Mouse (Mus musculus): ENCODE data around the gene Srp68. TPM values are rescaled to one million over a fixed set of nuclear protein-coding genes. Genes with fewer than 3 reads are reported as not detected.

Gene Srp68
- total RNA-seq, 2 experiments from 2014 or later, result 69.4 to 71.3 TPM

- DNase-seq (ENCODE audit: low spot score in 2 of 2), result no peak
Measured at GRCm38 (mm10) chr11:116209257-116209656, 64.8 kb downstream of the Srp68 start.

GRCm38 (mm10) chr11:116208660-116209059 is 65.4 kb downstream of the Srp68 start:
- DNase-seq (ENCODE audit: low spot score in 2 of 2), result no peak

- DNase-seq (ENCODE audit: low spot score in 2 of 2), result no peak
Measured at GRCm38 (mm10) chr11:116206678-116207077, 67.3 kb downstream of the Srp68 start.

- no peak for DNase-seq (ENCODE audit: low spot score in 2 of 2)
Measured at GRCm38 (mm10) chr11:116203150-116203549, 70.9 kb downstream of the Srp68 start.

- no peak for DNase-seq (ENCODE audit: low spot score in 2 of 2)
Measured at GRCm38 (mm10) chr11:116201151-116201550, 72.9 kb downstream of the Srp68 start.

- peak; percentile 94 to 96 for DNase-seq (ENCODE audit: low spot score in 2 of 2)
Measured at GRCm38 (mm10) chr11:116198639-116199531, 75.1 kb downstream of the Srp68 start, which contains the start of the genes Ten1 and Acox1. TSS of gene Ten1 (plus strand) at chr11:116198855. TSS of gene Acox1 (minus strand) at chr11:116199045.

GRCm38 (mm10) chr11:116198132-116198531 is 75.9 kb downstream of the Srp68 start:
- no peak for DNase-seq (ENCODE audit: low spot score in 2 of 2)

GRCm38 (mm10) chr11:116197584-116197906 is 76.5 kb downstream of the Srp68 start:
- DNase-seq (ENCODE audit: low spot score in 2 of 2), result no peak

GRCm38 (mm10) chr11:116196866-116197583 is 77.0 kb downstream of the Srp68 start:
- no peak for DNase-seq (ENCODE audit: low spot score in 2 of 2)

- DNase-seq (ENCODE audit: low spot score in 2 of 2), result no peak
Measured at GRCm38 (mm10) chr11:116196336-116196735, 77.7 kb downstream of the Srp68 start.

- DNase-seq (ENCODE audit: low spot score in 2 of 2), result no peak
Measured at GRCm38 (mm10) chr11:116195252-116195651, 78.8 kb downstream of the Srp68 start.

Other genes with a start within 250 kb of the Srp68 start
- 100 to 1,000 TPM; 267 to 281 TPM for gene H3f3b, start 246.3 kb downstream of the Srp68 start, total RNA-seq (2021)
- 10 to 100 TPM; 20.6 to 23.1 TPM for gene Unk, start 243.9 kb downstream of the Srp68 start, total RNA-seq (2021)
- gene Unc13d, start 196.3 kb downstream of the Srp68 start, total RNA-seq (2021), result 1 to 10 TPM; 1.6 to 3.0 TPM
- gene Wbp2, start 187.2 kb downstream of the Srp68 start, total RNA-seq (2021), result 100 to 1,000 TPM; 450 to 480 TPM
- gene Trim47, start 147.0 kb downstream of the Srp68 start, total RNA-seq (2021), result 1 to 10 TPM; 4.8 to 6.2 TPM
- 1 to 10 TPM; 6.7 to 8.3 TPM for gene Trim65, start 143.1 kb downstream of the Srp68 start, total RNA-seq (2021)
- gene Mrpl38, start 135.3 kb downstream of the Srp68 start, total RNA-seq (2021), result 10 to 100 TPM; 60.2 to 61.2 TPM
- gene Fbf1, start 106.1 kb downstream of the Srp68 start, total RNA-seq (2021), result 10 to 100 TPM; 82.3 to 83.6 TPM
- 10 to 100 TPM; 33.7 to 39.8 TPM for gene Ten1, start 75.4 kb downstream of the Srp68 start, total RNA-seq (2021)
- gene Acox1, start 75.2 kb downstream of the Srp68 start, total RNA-seq (2021), result 100 to 1,000 TPM; 125 TPM
- under 1 TPM; 0.61 to 0.74 TPM for gene Evpl, start 36.1 kb downstream of the Srp68 start, total RNA-seq (2021)
- not detected for gene Galr2, start 6.7 kb upstream of the Srp68 start, total RNA-seq (2021)
- gene Exoc7, start 33.0 kb upstream of the Srp68 start, total RNA-seq (2021), result 10 to 100 TPM; 69.4 to 85.5 TPM
- 1 to 10 TPM; 6.2 to 7.5 TPM for gene Foxj1, start 61.2 kb upstream of the Srp68 start, total RNA-seq (2021)
- gene Rnf157, start 138.8 kb upstream of the Srp68 start, total RNA-seq (2021), result 100 to 1,000 TPM; 245 to 252 TPM
- 10 to 100 TPM; 33.3 to 40.5 TPM for gene Ubald2, start 159.9 kb upstream of the Srp68 start, total RNA-seq (2021)
- not detected for gene Qrich2, start 192.0 kb upstream of the Srp68 start, total RNA-seq (2021)
- gene Prpsap1, start 220.0 kb upstream of the Srp68 start, total RNA-seq (2021), result 10 to 100 TPM; 87.0 to 91.5 TPM